Mouse (Mus musculus) heart, embryonic 15.5 days (tissue): ENCODE measurements at regions not wholly inside any gene's neighbourhood (a gene's known extent, or its start where the extent isn't known, plus 50 kb on each side); places are given as distances from the start of the nearest gene placed in this dataset.
A peak's percentile ranks its signal among the peaks of the same experiment; 100 is the strongest.

Experiments used
- ATAC-seq: fragments of 200-750 bp; cut with Nextera tagmentation; replicated peaks from 2 replicates; pipeline ENCODE4 v1.8.0; 2017; ENCODE audit warnings: low read depth, moderate TSS enrichment; ENCODE audit not compliant: insufficient number of reproducible peaks, insufficient read depth, low FRiP score
- H3K27ac ChIP-seq: fragments of 300-500 bp; sonication (generic); 2 replicates; pipeline ENCODE4 v1.5.1; 2015; ENCODE audit warnings: mild to moderate bottlenecking, inconsistent platforms
- H3K27me3 ChIP-seq: fragments of 300-500 bp; sonication (generic); 2 replicates; pipeline ENCODE4 v1.6.1; 2015; ENCODE audit warnings: inconsistent platforms
- H3K36me3 ChIP-seq: fragments of 300-500 bp; sonication (generic); 2 replicates; pipeline ENCODE4 v1.6.1; 2015; ENCODE audit warnings: mild to moderate bottlenecking, inconsistent platforms
- H3K4me1 ChIP-seq: fragments of 300-500 bp; sonication (generic); replicated peaks from 2 replicates; pipeline ENCODE4 v1.6.1; 2015; ENCODE audit warnings: inconsistent platforms
- H3K4me2 ChIP-seq: fragments of 300-500 bp; sonication (generic); 2 replicates; pipeline ENCODE4 v1.6.1; 2015; ENCODE audit warnings: inconsistent platforms, mild to moderate bottlenecking, moderate library complexity
- H3K4me3 ChIP-seq: fragments of 300-500 bp; sonication (generic); 2 replicates; pipeline ENCODE4 v1.5.1; 2015; ENCODE audit warnings: mild to moderate bottlenecking, inconsistent platforms
- H3K9ac ChIP-seq: fragments of 300-500 bp; sonication (generic); 2 replicates; pipeline ENCODE4 v1.6.1; 2015; ENCODE audit warnings: mild to moderate bottlenecking, inconsistent platforms
- H3K9me3 ChIP-seq: fragments of 300-500 bp; sonication (generic); replicated peaks from 2 replicates; pipeline ENCODE4 v1.6.1; 2016; ENCODE audit warnings: inconsistent platforms
- WGBS: fragments of 180-500 bp; shearing (Covaris S2); methylation state at CpG from one replicate; pipeline ENCODE4 v1.1.7; 2015; ENCODE audit warnings: mixed read lengths; 5-methylcytosine and 5-hydroxymethylcytosine counted together

DNA sequence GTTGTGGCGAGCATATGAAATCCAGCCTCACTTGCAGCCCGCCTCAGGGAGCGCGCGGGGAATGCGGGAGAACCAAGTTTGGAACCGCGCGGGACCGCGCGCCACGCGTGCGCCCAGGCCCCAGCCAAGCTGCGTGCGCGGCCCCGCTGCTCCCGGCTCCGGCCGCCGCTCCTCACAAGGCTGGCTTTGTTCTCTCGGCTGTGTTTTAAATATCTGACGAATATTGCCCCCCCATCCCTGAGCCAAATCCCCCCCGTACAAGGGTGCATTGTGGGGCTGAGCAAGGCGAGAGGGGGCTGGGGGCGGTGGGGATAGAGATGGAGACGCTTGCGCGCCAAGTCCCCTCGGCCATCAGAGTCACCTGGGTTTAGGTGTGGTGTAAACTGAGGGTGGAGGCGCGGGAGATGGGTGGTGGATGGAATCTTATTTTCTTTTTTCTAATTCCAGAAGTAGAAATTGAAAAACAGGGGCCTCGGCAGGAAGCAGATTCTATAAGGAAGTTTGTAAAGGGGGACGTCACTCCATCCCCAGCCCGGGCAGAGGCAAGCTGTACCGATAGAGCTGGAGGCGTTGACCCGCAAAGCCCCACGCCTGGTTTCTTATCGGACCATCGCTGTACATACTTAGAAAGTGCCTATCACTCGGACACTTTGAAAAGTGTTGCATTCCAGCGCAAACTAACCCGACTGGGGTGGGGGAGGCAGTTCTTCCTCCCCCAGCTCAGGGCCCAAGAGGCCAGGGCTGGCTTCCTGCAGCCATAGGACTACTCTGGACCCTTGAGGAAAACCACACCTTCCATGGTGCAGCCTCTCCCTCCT lies 147.1 kb downstream of the Zfp36l1 start:
- WGBS: 3% methylated on average over 46 of the region's 46 CpGs
- Histone ChIP-seq H3K4me2 (peak overlapping the region; percentile 81), H3K9ac (peak overlapping the region; percentile 57), H3K4me3 (peak overlapping the region; percentile 49), H3K27ac (peak overlapping the region; percentile 73), H3K9me3 (no peaks in the 10 kb centered on the region), H3K36me3 (no peaks in the 10 kb centered on the region), H3K27me3 (no peaks in the 10 kb centered on the region), H3K4me1 (peaks cover 54% of the 10 kb centered on the region)
- ATAC-seq: peak; percentile 37; the same call in 1 of the 2 replicates

DNA sequence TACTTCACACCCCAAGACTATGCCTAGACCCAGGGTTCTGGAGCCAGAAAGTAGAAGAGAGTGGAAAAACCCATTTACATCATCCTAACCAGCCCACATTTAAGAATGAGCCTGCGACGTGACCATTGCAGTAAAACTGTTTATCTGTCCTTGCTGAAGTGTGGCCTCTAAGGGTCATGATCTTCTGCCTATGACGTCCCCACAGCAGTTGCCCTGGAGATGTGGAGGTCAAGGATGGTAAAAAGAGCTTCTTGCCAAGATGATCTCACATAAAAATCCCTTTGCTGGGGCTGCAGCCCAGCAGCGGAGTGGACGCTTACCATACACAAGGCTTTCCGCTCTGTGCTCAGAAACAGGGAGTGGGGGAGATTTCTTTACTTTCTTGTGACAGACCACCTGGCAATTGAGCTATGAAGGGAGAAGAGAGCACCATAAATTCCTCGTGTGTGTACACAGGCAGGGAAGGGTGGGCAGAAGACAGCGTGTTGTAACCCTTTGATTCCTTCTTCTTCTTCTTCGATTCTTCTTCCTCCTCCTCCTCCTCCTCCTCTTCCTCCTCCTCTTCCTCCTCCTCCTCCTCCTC lies 149.3 kb downstream of the Zfp36l1 start:
- H3K27me3 ChIP-seq: no peaks in the 10 kb centered on the region
- ATAC-seq: no peak
- no peak overlapping the region for H3K27ac ChIP-seq
- H3K36me3 ChIP-seq: no peaks in the 10 kb centered on the region
- WGBS: 72% methylated on average over 9 of the region's 9 CpGs
- no peak overlapping the region for H3K4me2 ChIP-seq
- H3K4me3 ChIP-seq: no peak overlapping the region
- H3K9me3 ChIP-seq: no peaks in the 10 kb centered on the region
- no peak overlapping the region for H3K9ac ChIP-seq
- H3K4me1 ChIP-seq: peaks cover 36% of the 10 kb centered on the region

DNA sequence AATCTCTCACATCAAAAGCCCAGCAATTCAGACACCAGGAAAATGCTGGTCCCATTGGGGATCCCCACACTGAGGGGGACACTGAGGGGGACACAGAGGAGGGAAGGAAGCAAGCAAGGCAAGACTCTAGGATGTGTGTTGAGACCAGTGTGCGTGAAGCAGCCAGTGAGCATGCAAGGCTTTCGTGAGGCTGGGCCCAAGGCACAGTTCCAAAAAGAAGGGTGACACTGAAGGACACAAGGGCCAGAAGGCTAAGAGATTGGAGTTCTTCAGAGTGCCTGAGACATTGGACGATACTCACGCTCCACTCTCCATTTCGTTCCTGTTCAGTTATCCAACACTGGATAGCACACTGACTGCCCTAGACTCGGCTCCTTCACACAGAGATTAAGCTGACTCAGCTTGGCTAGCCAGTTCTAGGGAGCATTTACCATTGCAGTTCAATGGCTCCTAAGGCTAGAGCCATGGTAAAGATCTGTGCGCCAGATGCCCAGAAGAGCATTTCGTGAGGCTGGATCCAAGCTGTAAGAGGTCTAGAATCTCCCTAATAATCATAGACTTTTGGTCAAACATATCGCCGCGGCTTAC lies 150.1 kb downstream of the Zfp36l1 start:
- H3K4me2 ChIP-seq: no peak overlapping the region
- H3K27me3 ChIP-seq: no peaks in the 10 kb centered on the region
- H3K36me3 ChIP-seq: no peaks in the 10 kb centered on the region
- no peak overlapping the region for H3K27ac ChIP-seq
- 90% methylated on average over 11 of the region's 11 CpGs for WGBS
- no peak overlapping the region for H3K9ac ChIP-seq
- no peaks in the 10 kb centered on the region for H3K9me3 ChIP-seq
- H3K4me1 ChIP-seq: peaks cover 32% of the 10 kb centered on the region
- no peak for ATAC-seq
- H3K4me3 ChIP-seq: no peak overlapping the region

DNA sequence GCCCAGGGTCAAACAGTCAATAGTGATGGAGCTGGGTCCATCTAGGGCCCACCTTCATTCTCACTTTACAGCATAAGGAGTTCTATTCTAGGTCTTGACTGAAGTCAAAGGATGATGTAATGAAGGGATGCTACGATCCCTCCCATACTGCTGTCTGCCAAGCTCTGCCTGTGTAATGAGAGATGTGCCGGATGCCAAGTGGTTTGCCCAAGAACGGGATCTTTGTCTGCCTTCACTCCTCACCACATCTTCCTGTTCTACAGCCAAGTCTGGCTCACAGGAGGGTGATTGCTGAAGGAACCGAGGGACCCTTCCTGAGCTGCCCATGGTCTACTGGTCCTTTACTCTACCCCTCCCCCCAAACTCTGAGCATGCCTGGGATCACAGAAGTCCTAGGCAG lies 150.9 kb downstream of the Zfp36l1 start:
- 74% methylated on average over 4 of the region's 4 CpGs for WGBS
- no peaks in the 10 kb centered on the region for H3K27me3 ChIP-seq
- ATAC-seq: no peak

DNA sequence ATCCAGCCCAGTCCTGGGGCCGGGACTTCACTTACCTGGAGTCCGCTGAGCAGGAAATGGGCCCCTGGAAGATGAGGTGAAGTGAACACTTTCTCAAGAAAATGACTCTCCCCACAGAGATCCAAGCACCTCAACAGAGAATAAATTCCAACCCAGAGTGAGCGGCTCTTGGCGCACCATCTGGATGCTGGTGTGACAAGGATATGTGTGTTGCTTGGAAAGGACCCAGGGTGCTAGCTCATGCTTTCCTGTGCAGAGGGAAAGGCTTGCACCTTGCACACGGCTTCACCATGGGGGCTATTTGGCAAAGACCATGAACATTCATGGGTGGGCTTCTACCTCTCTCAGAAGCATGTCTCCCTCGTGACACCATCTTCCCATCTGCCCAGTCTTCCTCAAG lies 151.7 kb downstream of the Zfp36l1 start:
- H3K4me1 ChIP-seq: peaks cover 15% of the 10 kb centered on the region
- H3K4me3 ChIP-seq: no peak overlapping the region
- no peaks in the 10 kb centered on the region for H3K9me3 ChIP-seq
- H3K27ac ChIP-seq: no peak overlapping the region
- no peaks in the 10 kb centered on the region for H3K27me3 ChIP-seq
- no peak overlapping the region for H3K4me2 ChIP-seq
- no peak for ATAC-seq
- 88% methylated on average over 6 of the region's 6 CpGs for whole genome bisulfite sequencing
- no peaks in the 10 kb centered on the region for H3K36me3 ChIP-seq
- no peak overlapping the region for H3K9ac ChIP-seq

More for the DNA sequence above, 150.9 kb downstream of the Zfp36l1 start:
- Histone ChIP-seq H3K9ac (no peak overlapping the region), H3K27ac (no peak overlapping the region), H3K4me1 (peaks cover 23% of the 10 kb centered on the region), H3K9me3 (no peaks in the 10 kb centered on the region), H3K36me3 (no peaks in the 10 kb centered on the region), H3K4me2 (no peak overlapping the region), H3K4me3 (no peak overlapping the region)

DNA sequence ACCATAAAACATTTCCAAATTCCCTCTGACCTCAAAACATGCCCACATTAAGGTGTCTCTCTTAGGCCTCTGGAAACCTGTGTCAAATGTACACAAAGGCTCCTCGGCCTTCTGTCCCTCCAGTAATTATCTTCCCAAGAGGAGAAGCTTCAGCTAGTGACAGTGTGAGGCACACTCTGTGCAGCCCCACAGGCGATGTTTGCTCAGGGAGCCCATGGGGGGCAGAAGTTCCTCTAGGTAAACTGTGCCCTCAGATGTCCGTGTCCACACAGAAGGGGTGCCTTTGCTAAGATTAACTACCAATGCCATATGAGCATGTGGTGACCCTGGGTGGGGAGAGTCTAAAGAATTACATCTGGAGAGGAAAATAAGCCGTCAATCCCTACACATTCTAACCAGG lies 152.4 kb downstream of the Zfp36l1 start:
- WGBS: 87% methylated on average over 4 of the region's 4 CpGs

GRCm38 (mm10) chr12:79959540-79960305 lies 153.1 kb downstream of the Zfp36l1 start:
- Histone ChIP-seq H3K27me3 (no peaks in the 10 kb centered on the region), H3K36me3 (no peaks in the 10 kb centered on the region), H3K4me3 (no peak overlapping the region), H3K9ac (no peak overlapping the region), H3K4me1 (peaks cover 1% of the 10 kb centered on the region), H3K27ac (no peak overlapping the region), H3K4me2 (no peak overlapping the region), H3K9me3 (no peaks in the 10 kb centered on the region)
- ATAC-seq: no peak
- WGBS: 87% methylated on average over 14 of the region's 14 CpGs

More for the DNA sequence above, 152.4 kb downstream of the Zfp36l1 start:
- Histone ChIP-seq H3K9ac (no peak overlapping the region), H3K4me3 (no peak overlapping the region), H3K4me1 (peaks cover 9% of the 10 kb centered on the region), H3K27ac (no peak overlapping the region), H3K4me2 (no peak overlapping the region), H3K9me3 (no peaks in the 10 kb centered on the region), H3K36me3 (no peaks in the 10 kb centered on the region), H3K27me3 (no peaks in the 10 kb centered on the region)
- no peak for ATAC-seq

GRCm38 (mm10) chr12:79957211-79957610 lies 155.6 kb downstream of the Zfp36l1 start:
- no peak for ATAC-seq
- Histone ChIP-seq H3K9me3 (no peaks in the 10 kb centered on the region), H3K4me3 (no peak overlapping the region), H3K4me2 (no peak overlapping the region), H3K9ac (no peak overlapping the region), H3K27me3 (no peaks in the 10 kb centered on the region), H3K4me1 (no peaks in the 10 kb centered on the region), H3K36me3 (no peaks in the 10 kb centered on the region), H3K27ac (no peak overlapping the region)
- 88% methylated on average over 4 of the region's 4 CpGs for WGBS

DNA sequence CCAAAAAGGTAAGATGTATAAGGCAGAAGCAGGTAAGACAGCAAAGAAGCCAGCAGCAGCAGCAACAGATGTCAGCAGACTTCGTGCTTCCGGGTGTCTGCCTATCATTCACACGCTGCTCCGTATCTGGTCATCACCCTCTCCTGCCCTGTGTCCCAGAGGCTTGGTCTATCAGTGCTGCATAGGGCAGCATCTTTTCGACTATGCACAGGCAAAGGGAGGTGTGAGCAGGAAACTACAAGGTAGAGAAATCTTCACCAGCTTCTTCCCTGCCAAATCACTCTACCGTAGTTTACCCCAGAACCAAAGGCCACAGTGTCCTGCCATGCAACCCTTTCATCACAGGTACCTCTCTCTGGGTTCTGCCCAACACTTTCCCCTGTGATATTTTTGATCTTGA lies 156.5 kb downstream of the Zfp36l1 start:
- H3K4me2 ChIP-seq: no peak overlapping the region
- 67% methylated on average over 6 of the region's 6 CpGs for WGBS
- H3K9me3 ChIP-seq: no peaks in the 10 kb centered on the region
- H3K27ac ChIP-seq: no peak overlapping the region
- no peaks in the 10 kb centered on the region for H3K36me3 ChIP-seq
- no peaks in the 10 kb centered on the region for H3K27me3 ChIP-seq
- H3K9ac ChIP-seq: no peak overlapping the region
- no peak overlapping the region for H3K4me3 ChIP-seq
- no peak for ATAC-seq
- no peaks in the 10 kb centered on the region for H3K4me1 ChIP-seq

- Histone ChIP-seq H3K27me3 (no peaks in the 10 kb centered on the region), H3K9ac (no peak overlapping the region), H3K4me1 (no peaks in the 10 kb centered on the region), H3K36me3 (no peaks in the 10 kb centered on the region), H3K27ac (no peak overlapping the region), H3K9me3 (no peaks in the 10 kb centered on the region), H3K4me2 (no peak overlapping the region), H3K4me3 (no peak overlapping the region)
- ATAC-seq: no peak
- WGBS: 89% methylated on average over 2 of the region's 2 CpGs
Measured at GRCm38 (mm10) chr12:79955501-79955900, 157.3 kb downstream of the Zfp36l1 start.

DNA sequence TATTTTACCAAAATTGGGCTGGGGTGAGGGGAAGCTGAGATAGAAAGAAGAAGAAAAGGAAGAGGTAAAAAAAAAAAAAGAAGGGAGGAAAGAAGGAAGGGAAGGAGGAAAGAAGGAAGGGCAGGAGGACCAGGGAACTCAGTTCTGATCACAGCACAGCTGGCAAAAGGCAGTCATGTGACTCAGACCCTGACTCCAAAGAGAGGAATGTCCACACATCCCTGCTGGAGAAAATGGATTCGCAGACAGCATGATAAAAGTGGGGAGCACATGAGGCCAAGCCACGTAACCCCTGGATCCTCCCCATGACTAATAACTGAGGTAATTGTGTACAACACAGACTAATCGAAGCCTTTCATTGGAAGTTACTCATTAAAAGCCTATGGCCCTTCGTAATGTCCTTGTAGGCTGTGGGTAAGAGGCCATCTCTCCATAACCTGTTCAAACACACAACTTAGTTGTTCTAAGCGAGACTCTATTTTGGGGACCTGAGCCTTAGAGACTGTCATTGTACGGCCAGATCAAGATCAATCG lies 162.2 kb downstream of the Zfp36l1 start:
- Histone ChIP-seq H3K9ac (no peak overlapping the region), H3K36me3 (no peaks in the 10 kb centered on the region), H3K9me3 (no peaks in the 10 kb centered on the region), H3K27ac (no peak overlapping the region), H3K4me2 (no peak overlapping the region), H3K4me1 (peaks cover 16% of the 10 kb centered on the region), H3K4me3 (no peak overlapping the region), H3K27me3 (no peaks in the 10 kb centered on the region)
- ATAC-seq: no peak
- 80% methylated on average over 7 of the region's 7 CpGs for WGBS
